Mouse (Mus musculus) olfactory bulb, adult 2 months (tissue): ENCODE data around the gene Tex52.

Experiments used
- CTCF ChIP-seq: fragments of 200-500 bp; IDR thresholded peaks from 2 replicates; pipeline ENCODE4 v1.5.1; 2012; ENCODE audit warnings: low read depth, mild to moderate bottlenecking, low read length, moderate library complexity; ENCODE audit not compliant: insufficient read depth
- POLR2A ChIP-seq: fragments of 200-500 bp; IDR thresholded peaks from 2 replicates; pipeline ENCODE4 v1.6.1; 2012; ENCODE audit warnings: mild to moderate bottlenecking, low read depth, low read length, moderate library complexity; ENCODE audit not compliant: insufficient read depth

DNA sequence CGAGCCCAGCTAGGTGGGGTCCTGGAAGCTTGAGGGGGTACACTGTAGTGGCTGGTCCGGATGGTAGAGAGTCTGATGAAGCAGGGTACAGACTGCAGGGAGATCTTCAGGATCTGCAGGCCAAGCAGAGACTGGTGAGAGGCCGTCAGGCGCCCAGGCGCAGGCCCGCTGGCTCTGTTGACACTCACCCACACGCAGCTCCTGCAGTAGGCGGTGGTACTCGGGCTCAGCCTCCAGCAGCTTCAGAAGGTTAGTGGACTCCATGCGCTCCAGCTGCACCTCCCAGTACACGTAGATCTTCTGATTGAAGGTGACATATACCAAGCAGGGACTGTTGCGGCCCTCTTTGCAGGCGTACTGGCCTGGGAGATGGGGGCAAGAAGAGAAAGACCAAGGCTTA is 35.0 kb downstream of the Tex52 start:
- TF ChIP-seq CTCF (no peak), POLR2A (no peak)
